Mouse (Mus musculus) stomach, embryonic 16.5 days (tissue): ENCODE data around the gene Ak8. TPM values are rescaled to one million over a fixed set of nuclear protein-coding genes. Genes with fewer than 3 reads are reported as not detected.

Experiments used
- ATAC-seq: fragments of 200-750 bp; cut with Nextera tagmentation; 2 replicates; pipeline ENCODE4 v1.8.0; 2017; ENCODE audit warnings: moderate number of reproducible peaks, moderate TSS enrichment; ENCODE audit not compliant: insufficient read depth, low FRiP score
- H3K27ac ChIP-seq: fragments of 300-500 bp; sonication (generic); 2 replicates; pipeline ENCODE4 v1.5.1; 2014; ENCODE audit warnings: low read length
- H3K27me3 ChIP-seq: fragments of 300-500 bp; sonication (generic); 2 replicates; pipeline ENCODE4 v1.6.1; 2014; ENCODE audit warnings: low read length, control low read depth, mixed read lengths; ENCODE audit not compliant: control insufficient read depth, insufficient read depth
- H3K36me3 ChIP-seq: fragments of 300-500 bp; sonication (generic); 2 replicates; pipeline ENCODE4 v1.6.1; 2014; ENCODE audit warnings: low read length; ENCODE audit not compliant: control insufficient read depth, insufficient read depth
- H3K4me1 ChIP-seq: fragments of 300-500 bp; sonication (generic); 2 replicates; pipeline ENCODE4 v1.6.1; 2014; ENCODE audit warnings: low read length, control low read depth, mixed read lengths; ENCODE audit not compliant: control insufficient read depth, insufficient read depth
- H3K4me2 ChIP-seq: fragments of 300-500 bp; sonication (generic); 2 replicates; pipeline ENCODE4 v1.6.1; 2014; ENCODE audit warnings: low read depth, low read length, mixed read lengths
- H3K4me3 ChIP-seq: fragments of 300-500 bp; sonication (generic); replicated peaks from 2 replicates; pipeline ENCODE4 v1.5.1; 2014; ENCODE audit warnings: mild to moderate bottlenecking, low read length
- H3K9ac ChIP-seq: fragments of 300-500 bp; sonication (generic); 2 replicates; pipeline ENCODE4 v1.6.1; 2014; ENCODE audit warnings: low read length
- H3K9me3 ChIP-seq: fragments of 300-500 bp; sonication (generic); replicated peaks from 2 replicates; pipeline ENCODE4 v1.6.1; 2016; ENCODE audit warnings: low read length, control low read depth; ENCODE audit not compliant: control insufficient read depth
- WGBS: fragments of 180-500 bp; shearing (Covaris S2); extraction: QIAGEN DNeasy Blood & Tissue Kit; methylation state at CpG from one replicate; pipeline ENCODE4 v1.1.7; 2014; 5-methylcytosine and 5-hydroxymethylcytosine counted together
- polyA plus RNA-seq: library from polyadenylated mRNA; unstranded; fragments of >200 nt; fragmentation: Nextera tagmentation; extraction: Ambion mirVana; gene quantifications from 2 replicates; pipeline ENCODE4 v1.2.1, GENCODE M21; 2015

The Ak8 gene
- polyA plus RNA-seq, 1 experiment from 2014 or later, result 0.46 TPM

DNA sequence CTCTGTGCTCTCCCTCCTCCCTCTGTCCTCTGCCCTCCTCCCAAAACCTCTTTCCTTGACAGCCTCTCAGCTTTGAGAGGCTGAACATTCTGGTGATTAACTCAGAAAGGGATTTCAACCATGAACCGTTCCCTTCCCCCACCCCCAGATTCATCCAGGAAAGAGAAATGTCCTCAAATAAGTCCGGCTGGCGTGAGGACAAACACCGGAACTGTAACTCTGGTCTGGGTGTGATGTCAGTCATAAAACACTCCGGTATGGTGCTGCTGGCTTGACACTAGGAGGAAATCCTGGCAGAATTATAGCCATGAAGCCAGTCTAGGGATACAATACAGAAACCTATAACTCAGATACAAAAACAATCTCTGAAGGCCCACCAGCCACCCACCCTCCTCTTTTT, 70.7 kb downstream of the Ak8 start:
- Histone ChIP-seq H3K4me1 (0 out of 2 replicates have a peak, but pooled peaks cover 3% of the 10 kb centered on the region), H3K9me3 (no peaks in the 10 kb centered on the region), H3K4me3 (no peak overlapping the region), H3K27ac (no peak overlapping the region), H3K9ac (no peak overlapping the region), H3K4me2 (peak overlapping the region; percentile 22; the same call in 1 of the 2 replicates), H3K27me3 (no peaks in the 10 kb centered on the region), H3K36me3 (no peaks in the 10 kb centered on the region)
- no peak for ATAC-seq
- 33% methylated on average over 5 of the region's 5 CpGs for WGBS

DNA sequence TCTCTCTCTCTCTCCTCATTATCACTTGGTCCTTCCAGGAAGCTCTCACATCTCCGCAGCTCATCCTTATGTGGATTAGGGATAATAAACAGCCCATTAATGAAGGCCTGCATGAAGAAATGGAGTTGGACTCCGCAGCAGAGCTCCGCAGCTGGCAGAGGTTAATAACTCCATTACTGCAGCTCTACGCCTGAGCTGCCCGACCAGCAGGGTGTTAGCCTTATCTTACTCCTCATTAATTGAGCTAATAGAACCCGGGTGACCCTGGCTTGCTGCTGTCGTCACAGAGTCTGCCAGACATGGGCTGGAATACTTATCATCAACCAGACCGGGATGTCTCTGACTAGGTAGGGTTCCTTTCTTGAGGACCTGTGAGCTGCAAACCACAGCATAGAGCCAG, 74.1 kb downstream of the Ak8 start:
- H3K27me3 ChIP-seq, result no peaks in the 10 kb centered on the region
- no peak overlapping the region for H3K4me3 ChIP-seq
- 49% methylated on average over 8 of the region's 8 CpGs for WGBS
- no peaks in the 10 kb centered on the region for H3K9me3 ChIP-seq
- H3K4me1 ChIP-seq, result 0 out of 2 replicates have a peak, but pooled peaks cover 3% of the 10 kb centered on the region
- no peak overlapping the region for H3K4me2 ChIP-seq
- no peak for ATAC-seq
- H3K36me3 ChIP-seq, result no peaks in the 10 kb centered on the region
- H3K27ac ChIP-seq, result no peak overlapping the region
- H3K9ac ChIP-seq, result no peak overlapping the region

GRCm38 (mm10) chr2:28776728-28777127, 76.8 kb downstream of the Ak8 start:
- Histone ChIP-seq H3K27ac (no peak overlapping the region), H3K36me3 (no peaks in the 10 kb centered on the region), H3K9me3 (no peaks in the 10 kb centered on the region), H3K4me1 (no peaks in the 10 kb centered on the region), H3K27me3 (no peaks in the 10 kb centered on the region), H3K9ac (no peak overlapping the region), H3K4me3 (no peak overlapping the region), H3K4me2 (no peak overlapping the region)
- no peak for ATAC-seq
- WGBS, result 58% methylated on average over 2 of the region's 2 CpGs

GRCm38 (mm10) chr2:28780001-28780782, 80.2 kb downstream of the Ak8 start:
- no peak for ATAC-seq
- Histone ChIP-seq H3K4me3 (no peak overlapping the region), H3K27ac (no peak overlapping the region), H3K4me1 (no peaks in the 10 kb centered on the region), H3K9me3 (no peaks in the 10 kb centered on the region), H3K36me3 (no peaks in the 10 kb centered on the region), H3K27me3 (no peaks in the 10 kb centered on the region), H3K9ac (no peak overlapping the region), H3K4me2 (no peak overlapping the region)
- WGBS, result 69% methylated on average over 16 of the region's 16 CpGs

DNA sequence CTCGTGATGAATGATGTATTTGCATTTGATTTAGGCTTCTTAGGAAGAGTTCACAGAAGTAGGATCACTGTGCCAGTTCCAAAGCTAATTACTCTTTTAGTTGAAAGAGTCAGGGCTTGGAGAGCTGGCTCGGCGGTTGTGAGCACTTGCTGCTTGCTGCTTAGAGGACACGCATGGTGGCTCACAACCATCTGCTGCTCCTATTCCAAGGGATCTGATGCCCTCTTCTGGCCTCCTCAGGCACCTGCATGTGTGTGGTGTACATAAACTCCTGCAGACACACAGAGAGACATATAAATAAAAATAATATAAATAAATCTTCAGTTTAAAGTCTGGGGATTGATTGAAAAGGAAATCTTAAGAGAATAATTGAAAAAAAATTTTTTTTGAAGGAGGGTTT, 81.3 kb downstream of the Ak8 start:
- Histone ChIP-seq H3K4me1 (no peaks in the 10 kb centered on the region), H3K9me3 (no peaks in the 10 kb centered on the region), H3K4me3 (no peak overlapping the region), H3K27me3 (no peaks in the 10 kb centered on the region), H3K27ac (no peak overlapping the region), H3K4me2 (no peak overlapping the region), H3K9ac (no peak overlapping the region), H3K36me3 (no peaks in the 10 kb centered on the region)
- 90% methylated on average over 4 of the region's 4 CpGs for WGBS
- ATAC-seq, result no peak

GRCm38 (mm10) chr2:28786355-28787066, 86.5 kb downstream of the Ak8 start:
- H3K4me2 ChIP-seq, result no peak overlapping the region
- 69% methylated on average over 16 of the region's 16 CpGs for WGBS
- H3K27ac ChIP-seq, result no peak overlapping the region
- no peak overlapping the region for H3K4me3 ChIP-seq
- no peaks in the 10 kb centered on the region for H3K9me3 ChIP-seq
- no peaks in the 10 kb centered on the region for H3K4me1 ChIP-seq
- H3K36me3 ChIP-seq, result no peaks in the 10 kb centered on the region
- H3K27me3 ChIP-seq, result no peaks in the 10 kb centered on the region
- H3K9ac ChIP-seq, result no peak overlapping the region
- ATAC-seq, result no peak

DNA sequence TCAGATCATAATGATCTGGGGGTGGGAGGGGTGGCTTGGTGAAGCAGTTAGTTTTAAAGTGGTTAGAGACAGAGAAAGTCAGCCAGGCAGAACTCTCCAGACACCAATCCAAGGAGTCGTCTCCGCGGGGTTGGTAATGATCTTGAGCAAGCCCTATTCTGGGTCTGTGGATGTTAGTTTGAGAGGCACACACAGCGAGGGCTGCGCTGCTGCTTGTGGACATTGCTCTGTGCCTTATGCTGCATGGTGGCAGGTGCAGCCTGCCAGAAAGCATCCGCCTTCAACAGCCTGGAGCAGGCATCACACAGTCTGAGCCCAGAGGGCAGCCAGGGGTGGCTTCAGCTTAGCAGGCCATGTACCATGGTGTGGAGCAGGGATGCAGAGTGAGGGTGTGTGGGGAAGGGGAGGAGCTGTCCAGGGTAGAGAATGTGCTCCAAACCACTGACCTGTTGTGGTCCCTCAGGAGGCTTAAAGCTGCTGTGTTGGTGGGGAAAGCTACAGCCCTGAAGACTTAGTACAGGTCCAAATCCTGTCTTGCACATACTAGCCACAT, 87.2 kb downstream of the Ak8 start:
- Histone ChIP-seq H3K27me3 (no peaks in the 10 kb centered on the region), H3K4me2 (no peak overlapping the region), H3K4me3 (no peak overlapping the region), H3K36me3 (no peaks in the 10 kb centered on the region), H3K4me1 (no peaks in the 10 kb centered on the region), H3K9ac (no peak overlapping the region), H3K27ac (no peak overlapping the region), H3K9me3 (no peaks in the 10 kb centered on the region)
- ATAC-seq, result no peak
- 72% methylated on average over 6 of the region's 6 CpGs for WGBS

- Histone ChIP-seq H3K9ac (0 out of 2 replicates have a peak overlapping the region, but pooled peaks have one; percentile 27), H3K4me1 (peaks cover 2% of the 10 kb centered on the region; the same call in 1 of the 2 replicates), H3K27me3 (no peaks in the 10 kb centered on the region), H3K27ac (no peak overlapping the region), H3K36me3 (no peaks in the 10 kb centered on the region), H3K4me3 (no peak overlapping the region; the same call in 1 of the 2 replicates), H3K9me3 (no peaks in the 10 kb centered on the region), H3K4me2 (peak overlapping the region; percentile 33)
- ATAC-seq, result peak; percentile 85
- WGBS, result 22% methylated on average over 5 of the region's 6 CpGs
Measured at GRCm38 (mm10) chr2:28792931-28793610, 93.1 kb downstream of the Ak8 start.
